Comparison of ENCODE assay signal across 8 mouse cellular contexts in genomic region chr19:32346176-32346575, GRCm38 (mm10). TPM values are rescaled to one million over a fixed set of nuclear protein-coding genes. Genes with fewer than 3 reads are reported as not detected.
DNase-seq lines count a peak whose midpoint lies in the region; ATAC-seq and TF ChIP-seq lines count a peak whose summit lies in the region.

No protein-coding gene starts in this region.

- 0 out of 2 replicates have a peak overlapping the region, but pooled peaks have one; percentile 49 for H3K9ac ChIP-seq in heart, embryonic 11.5 days (ENCODE audit: low read depth, low read length)
- H3K9ac ChIP-seq in neural tube, embryonic 14.5 days (replicated peaks; ENCODE audit: low read depth, low read length) = no peak overlapping the region

- POLR2A ChIA-PET in Patski (lab: Charles Lee) = interaction anchor here (1.0 kb wide), 1 partner anchor 13 kb away, joined by 3 read pairs; no protein-coding TSS in a partner anchor

- no peaks in the 10 kb centered on the region for H3K36me3 ChIP-seq in heart, embryonic 11.5 days (ENCODE audit: control insufficient read depth, insufficient read depth, low read length)
- no peaks in the 10 kb centered on the region for H3K36me3 ChIP-seq in neural tube, embryonic 14.5 days (ENCODE audit: control insufficient read depth, insufficient read depth, low read length)

- peak; percentile 89 for ATAC-seq in Patski
- ATAC-seq in heart, embryonic 11.5 days (replicated peaks; ENCODE audit: insufficient number of reproducible peaks, low FRiP score, low TSS enrichment) = peak; percentile 67; the same call in 1 of the 2 replicates
- no peak for ATAC-seq in neural tube, embryonic 14.5 days (ENCODE audit: low read depth)

- peak overlapping the region; percentile 91 for H3K27ac ChIP-seq in heart, embryonic 11.5 days (ENCODE audit: low read depth, low read length)
- peak overlapping the region; percentile 41; the same call in 1 of the 2 replicates for H3K27ac ChIP-seq in neural tube, embryonic 14.5 days (ENCODE audit: low read depth, low read length)

- CTCF ChIA-PET in Patski (lab: Charles Lee) = interaction anchor here (1.0 to 2.1 kb wide), 6 partner anchors 10 to 175 kb away, joined by 4 to 14 read pairs (median 5); no protein-coding TSS in a partner anchor

- in situ Hi-C loops in Patski (cut with MboI; ENCODE audit: low pct_unique_long_range_greater_than_20kb) = no loop called here

- WGBS in heart, embryonic 11.5 days (ENCODE audit: insufficient replicate concordance) = 17% methylated on average over 3 of the region's 3 CpGs
- WGBS in neural tube, embryonic 14.5 days = 16% methylated on average over 3 of the region's 3 CpGs

- H3K27me3 ChIP-seq in Patski = no peaks in the 10 kb centered on the region
- H3K27me3 ChIP-seq in heart, embryonic 11.5 days (ENCODE audit: control insufficient read depth, insufficient read depth, low read length) = no peaks in the 10 kb centered on the region
- H3K27me3 ChIP-seq in neural tube, embryonic 14.5 days (ENCODE audit: control insufficient read depth, insufficient read depth, low read length) = no peaks in the 10 kb centered on the region

- DNase-seq in adrenal gland, adult 2 months = peak; percentile 80
- no peak for DNase-seq in adrenal gland, adult 18-20 months (ENCODE audit: low spot score in 2 of 2)
- DNase-seq in Patski (ENCODE audit: low read depth, low spot score) = peak; percentile 89
- peak; percentile 78 for DNase-seq in kidney, postnatal 10 days
- DNase-seq in thymus, postnatal 0 days (ENCODE audit: low spot score) = no peak
- no peak for DNase-seq in cerebellum, adult 9-11 months

- H3K4me1 ChIP-seq in heart, embryonic 11.5 days (ENCODE audit: control insufficient read depth, insufficient read depth, low read length) = peaks cover 85% of the 10 kb centered on the region
- H3K4me1 ChIP-seq in neural tube, embryonic 14.5 days (ENCODE audit: control insufficient read depth, insufficient read depth, low read length) = peaks cover 12% of the 10 kb centered on the region

- H3K4me3 ChIP-seq in heart, embryonic 11.5 days (ENCODE audit: low read depth, low read length) = no peak overlapping the region
- H3K4me3 ChIP-seq in neural tube, embryonic 14.5 days (ENCODE audit: low read depth, low read length) = no peak overlapping the region

- peak overlapping the region; percentile 2; the same call in 1 of the 2 replicates for H3K4me2 ChIP-seq in heart, embryonic 11.5 days
- H3K4me2 ChIP-seq in neural tube, embryonic 14.5 days (ENCODE audit: low read depth, low read length) = no peak overlapping the region

- no peak for TF ChIP-seq CTCF in Patski (IDR thresholded peaks at IDR 0.05)

- no peaks in the 10 kb centered on the region for H3K9me3 ChIP-seq in heart, embryonic 11.5 days (replicated peaks; ENCODE audit: control insufficient read depth, low read length)
- H3K9me3 ChIP-seq in neural tube, embryonic 14.5 days (ENCODE audit: control insufficient read depth, low read length) = no peaks in the 10 kb centered on the region

RNA-seq across cellular contexts. Expression of gene Sgms1, which starts 43.3 kb away (rescaled TPM):
- 10 to 100 TPM; 71.4 to 73.5 TPM for total RNA-seq in adrenal gland, adult 2 months (2021)
- 13.3 and 16.8 TPM in 2 replicates for polyA plus RNA-seq in adrenal gland, adult 2 months (2012; rRNA removed)
- 10 to 100 TPM; 65.1 to 85.4 TPM for total RNA-seq in adrenal gland, adult 18-20 months (2021)
- 26.2 TPM for polyA plus RNA-seq in Patski (2021)
- 36.8 and 40.6 TPM in 2 replicates for polyA plus RNA-seq in heart, embryonic 11.5 days (2014; fragmentation: Nextera tagmentation; extraction: Ambion mirVana)
- 19.2 and 24.9 TPM in 2 replicates for polyA plus RNA-seq in neural tube, embryonic 14.5 days (2014; fragmentation: Nextera tagmentation; extraction: Ambion mirVana)
- 3.8 and 5.3 TPM in 2 replicates for polyA plus RNA-seq in thymus, postnatal 0 days (2015; fragmentation: Nextera tagmentation; extraction: Ambion mirVana)

Comparison
In these comparisons a context has a peak if more than half of its experiments do, and no peak if none do; other contexts are left out.
1. DNase-seq: peak in adrenal gland, adult 2 months (single experiment), Patski (single experiment) and kidney, postnatal 10 days (single experiment); none in adrenal gland, adult 18-20 months (0 of 2), thymus, postnatal 0 days (single experiment) and cerebellum, adult 9-11 months (single experiment).